Mouse (Mus musculus) ES-E14 (cell line): ENCODE results near the gene Nphs1.

Experiments
- CHD2 ChIP-seq: IDR thresholded peaks from 2 replicates; pipeline ENCODE4 v1.6.1; 2014; ENCODE audit warnings: mild to moderate bottlenecking, low read depth, low read length, inconsistent platforms
- HCFC1 ChIP-seq: IDR thresholded peaks from 2 replicates; pipeline ENCODE4 v1.6.1; 2012; ENCODE audit warnings: low read length, inconsistent platforms, borderline replicate concordance; ENCODE audit not compliant: insufficient read depth

DNA sequence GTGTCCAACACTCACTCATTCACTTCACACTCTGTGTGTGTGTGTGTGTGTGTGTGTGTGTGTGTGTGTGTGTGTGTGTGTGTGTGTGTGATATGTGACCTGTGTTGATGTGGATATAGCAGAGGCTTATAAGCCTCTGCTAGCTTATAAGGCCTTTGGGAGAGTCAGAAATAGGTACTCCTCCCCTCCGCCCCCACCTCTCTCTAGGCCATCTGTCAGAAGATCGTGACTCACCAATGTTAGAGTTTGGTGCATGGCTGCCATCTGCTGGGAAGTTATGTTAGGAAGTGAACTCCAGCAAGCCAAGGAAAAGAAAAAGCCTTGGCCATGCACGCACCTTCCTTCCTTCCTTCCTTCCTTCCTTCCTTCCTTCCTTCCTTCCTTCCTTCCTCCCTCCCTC is 26.3 kb upstream of the Nphs1 start:
- TF ChIP-seq HCFC1 = no peak
- TF ChIP-seq CHD2 = no peak
